Mouse (Mus musculus) kidney, postnatal 0 days (tissue): ENCODE data around the gene Rprd2. TPM values are rescaled to one million over a fixed set of nuclear protein-coding genes. Genes with fewer than 3 reads are reported as not detected.

Experiments
- ATAC-seq: fragments of 200-750 bp; cut with Nextera tagmentation; replicated peaks from 2 replicates; pipeline ENCODE4 v1.8.0; 2017; ENCODE audit warnings: low read depth, moderate number of reproducible peaks, moderate TSS enrichment, moderate library complexity; ENCODE audit not compliant: low FRiP score
- DNase-seq: peaks from one replicate; pipeline ENCODE4 v3.0.0-alpha.2; 2016; ENCODE audit warnings: low spot score
- H3K27ac ChIP-seq: fragments of 300-500 bp; sonication (generic); 2 replicates; pipeline ENCODE4 v1.5.1; 2014; ENCODE audit warnings: mild to moderate bottlenecking
- H3K27me3 ChIP-seq: fragments of 300-500 bp; sonication (generic); 2 replicates; pipeline ENCODE4 v1.6.1; 2014; ENCODE audit warnings: low read length, mixed read lengths; ENCODE audit not compliant: insufficient read depth
- H3K36me3 ChIP-seq: fragments of 300-500 bp; sonication (generic); 2 replicates; pipeline ENCODE4 v1.6.1; 2014; ENCODE audit warnings: low read length, mixed read lengths; ENCODE audit not compliant: insufficient read depth
- H3K4me1 ChIP-seq: fragments of 300-500 bp; sonication (generic); replicated peaks from 2 replicates; pipeline ENCODE4 v1.6.1; 2014; ENCODE audit warnings: antibody characterized with exemption, low read length, mixed read lengths; ENCODE audit not compliant: insufficient read depth
- H3K4me2 ChIP-seq: fragments of 300-500 bp; sonication (generic); 2 replicates; pipeline ENCODE4 v1.6.1; 2014; ENCODE audit warnings: mild to moderate bottlenecking, low read length, moderate library complexity, mixed read lengths
- H3K4me3 ChIP-seq: fragments of 300-500 bp; sonication (generic); replicated peaks from 2 replicates; pipeline ENCODE4 v1.5.1; 2014; ENCODE audit warnings: low read depth, low read length
- H3K9ac ChIP-seq: fragments of 300-500 bp; sonication (generic); 2 replicates; pipeline ENCODE4 v1.6.1; 2014; ENCODE audit warnings: low read depth, low read length
- H3K9me3 ChIP-seq: fragments of 300-500 bp; sonication (generic); replicated peaks from 2 replicates; pipeline ENCODE4 v1.6.1; 2016; ENCODE audit warnings: low read length, inconsistent platforms, mixed read lengths
- CTCF ChIP-seq: IDR thresholded peaks from 2 replicates; pipeline ENCODE4 v1.5.1; 2016; ENCODE audit warnings: antibody characterized with exemption, low read depth, mild to moderate bottlenecking, moderate library complexity
- WGBS: fragments of 180-500 bp; shearing (Covaris S2); extraction: QIAGEN DNeasy Blood & Tissue Kit; methylation state at CpG from one replicate; pipeline ENCODE4 v1.1.7; 2014; 5-methylcytosine and 5-hydroxymethylcytosine counted together
- polyA plus RNA-seq: library from polyadenylated mRNA; unstranded; fragments of >200 nt; fragmentation: Nextera tagmentation; extraction: Ambion mirVana; gene quantifications from 2 replicates; pipeline ENCODE4 v1.2.1, GENCODE M21; 2015

Gene Rprd2
- polyA plus RNA-seq, 1 experiment from 2014 or later = 15.1 TPM

GRCm38 (mm10) chr3:95765534-95765933, 53.1 kb downstream of the Rprd2 start:
- H3K4me1 ChIP-seq = no peaks in the 10 kb centered on the region
- no peaks in the 10 kb centered on the region for H3K9me3 ChIP-seq
- no peak overlapping the region for H3K9ac ChIP-seq
- no peak for DNase-seq
- H3K36me3 ChIP-seq = peaks cover 25% of the 10 kb centered on the region
- no peak overlapping the region for H3K27ac ChIP-seq
- no peak overlapping the region for H3K4me2 ChIP-seq
- no peaks in the 10 kb centered on the region for H3K27me3 ChIP-seq
- H3K4me3 ChIP-seq = no peak overlapping the region
- no peak for TF ChIP-seq CTCF
- no peak for ATAC-seq
- 86% methylated on average over 10 of the region's 10 CpGs for WGBS

GRCm38 (mm10) chr3:95763811-95764210, 54.9 kb downstream of the Rprd2 start:
- Histone ChIP-seq H3K4me3 (no peak overlapping the region), H3K4me2 (no peak overlapping the region), H3K36me3 (peaks cover 21% of the 10 kb centered on the region), H3K27me3 (no peaks in the 10 kb centered on the region), H3K27ac (no peak overlapping the region), H3K9me3 (no peaks in the 10 kb centered on the region), H3K4me1 (no peaks in the 10 kb centered on the region), H3K9ac (no peak overlapping the region)
- 83% methylated on average over 10 of the region's 10 CpGs for WGBS
- DNase-seq (no peak), ATAC-seq (no peak)
- TF ChIP-seq CTCF = no peak

- no peak overlapping the region for H3K4me3 ChIP-seq
- ATAC-seq = no peak
Observed at GRCm38 (mm10) chr3:95762961-95763360, 55.7 kb downstream of the Rprd2 start.

GRCm38 (mm10) chr3:95761771-95762170, 56.9 kb downstream of the Rprd2 start:
- Histone ChIP-seq H3K36me3 (peaks cover 21% of the 10 kb centered on the region), H3K27me3 (no peaks in the 10 kb centered on the region), H3K4me2 (no peak overlapping the region), H3K27ac (no peak overlapping the region), H3K9me3 (no peaks in the 10 kb centered on the region), H3K9ac (no peak overlapping the region), H3K4me3 (no peak overlapping the region), H3K4me1 (no peaks in the 10 kb centered on the region)
- no peak for TF ChIP-seq CTCF
- 84% methylated on average over 4 of the region's 4 CpGs for WGBS
- no peak for DNase-seq
- no peak for ATAC-seq

More at GRCm38 (mm10) chr3:95762961-95763360, 55.7 kb downstream of the Rprd2 start:
- Histone ChIP-seq H3K27me3 (no peaks in the 10 kb centered on the region), H3K4me2 (no peak overlapping the region), H3K9me3 (no peaks in the 10 kb centered on the region), H3K9ac (no peak overlapping the region), H3K36me3 (peaks cover 21% of the 10 kb centered on the region), H3K27ac (peak overlapping the region; percentile 31; the same call in 1 of the 2 replicates), H3K4me1 (no peaks in the 10 kb centered on the region)
- WGBS = 68% methylated on average over 6 of the region's 6 CpGs
- TF ChIP-seq CTCF = peak; percentile 22; the same call in 1 of the 2 replicates
- DNase-seq = peak; percentile 18

- TF ChIP-seq CTCF = no peak
- Histone ChIP-seq H3K9ac (no peak overlapping the region), H3K27ac (no peak overlapping the region), H3K9me3 (no peaks in the 10 kb centered on the region), H3K4me2 (no peak overlapping the region), H3K4me1 (no peaks in the 10 kb centered on the region), H3K4me3 (no peak overlapping the region), H3K27me3 (no peaks in the 10 kb centered on the region), H3K36me3 (peaks cover 17% of the 10 kb centered on the region)
- ATAC-seq = no peak
- DNase-seq = no peak
Observed at GRCm38 (mm10) chr3:95760656-95761055, 58.0 kb downstream of the Rprd2 start.

- no peak for ATAC-seq
- no peak within 1 kb of the TSS for H3K4me3 ChIP-seq
- WGBS = 84% methylated on average over 6 of the region's 6 CpGs
- H3K4me1 ChIP-seq = no peaks in the 10 kb centered on the region
- no peak within 1 kb of the TSS for H3K27ac ChIP-seq
- H3K27me3 ChIP-seq = no peaks in the 10 kb centered on the region
- no peak within 1 kb of the TSS for H3K4me2 ChIP-seq
- no peaks in the 10 kb centered on the region for H3K9me3 ChIP-seq
- DNase-seq = no peak
- TF ChIP-seq CTCF = no peak
- H3K9ac ChIP-seq = no peak within 1 kb of the TSS
- H3K36me3 ChIP-seq = peaks cover 12% of the 10 kb centered on the region
Observed at GRCm38 (mm10) chr3:95760106-95760505, 58.6 kb downstream of the Rprd2 start, which contains the start of gene Tars2. TSS of gene Tars2 (minus strand) at chr3:95760206.

- no peak overlapping the region for H3K4me2 ChIP-seq
- H3K9me3 ChIP-seq = no peaks in the 10 kb centered on the region
- no peak overlapping the region for H3K9ac ChIP-seq
- no peak for ATAC-seq
- no peak overlapping the region for H3K27ac ChIP-seq
- no peak for TF ChIP-seq CTCF
- WGBS = 49% methylated on average over 9 of the region's 9 CpGs
- no peaks in the 10 kb centered on the region for H3K27me3 ChIP-seq
- no peak for DNase-seq
- no peaks in the 10 kb centered on the region for H3K4me1 ChIP-seq
- no peak overlapping the region for H3K4me3 ChIP-seq
- 0 out of 2 replicates have a peak, but pooled peaks cover 2% of the 10 kb centered on the region for H3K36me3 ChIP-seq
Observed at GRCm38 (mm10) chr3:95758467-95759218, 60.0 kb downstream of the Rprd2 start.
